Mouse (Mus musculus) midbrain, embryonic 12.5 days (tissue): ENCODE data around the gene Ptrhd1. TPM values are rescaled to one million over a fixed set of nuclear protein-coding genes. Genes with fewer than 3 reads are reported as not detected.

Experiments
- ATAC-seq: fragments of 200-750 bp; cut with Nextera tagmentation; 2 replicates; pipeline ENCODE4 v1.8.0; 2017; ENCODE audit warnings: low read depth, moderate TSS enrichment, moderate library complexity; ENCODE audit not compliant: low FRiP score
- H3K27ac ChIP-seq: fragments of 300-500 bp; sonication (generic); replicated peaks from 2 replicates; pipeline ENCODE4 v1.5.1; 2016; ENCODE audit warnings: mild to moderate bottlenecking
- H3K27me3 ChIP-seq: fragments of 300-500 bp; sonication (generic); 2 replicates; pipeline ENCODE4 v1.6.1; 2016; ENCODE audit warnings: mild to moderate bottlenecking
- H3K36me3 ChIP-seq: fragments of 300-500 bp; sonication (generic); 2 replicates; pipeline ENCODE4 v1.6.1; 2016
- H3K4me1 ChIP-seq: fragments of 300-500 bp; sonication (generic); 2 replicates; pipeline ENCODE4 v1.6.1; 2016
- H3K4me2 ChIP-seq: fragments of 300-500 bp; sonication (generic); replicated peaks from 2 replicates; pipeline ENCODE4 v1.6.1; 2016; ENCODE audit warnings: mild to moderate bottlenecking, moderate library complexity
- H3K4me3 ChIP-seq: fragments of 300-500 bp; sonication (generic); 2 replicates; pipeline ENCODE4 v1.5.1; 2016; ENCODE audit warnings: mild to moderate bottlenecking
- H3K9ac ChIP-seq: fragments of 300-500 bp; sonication (generic); replicated peaks from 2 replicates; pipeline ENCODE4 v1.6.1; 2016; ENCODE audit warnings: mild to moderate bottlenecking, moderate library complexity
- H3K9me3 ChIP-seq: fragments of 300-500 bp; sonication (generic); 2 replicates; pipeline ENCODE4 v1.6.1; 2016; ENCODE audit warnings: mild to moderate bottlenecking
- WGBS: fragments of 180-500 bp; shearing (Covaris S2); methylation state at CpG from one replicate; pipeline ENCODE4 v1.1.7; 2016; 5-methylcytosine and 5-hydroxymethylcytosine counted together
- polyA plus RNA-seq: library from polyadenylated mRNA; unstranded; fragments of >200 nt; fragmentation: Nextera tagmentation; extraction: Ambion mirVana; gene quantifications from 2 replicates; pipeline ENCODE4 v1.2.1, GENCODE M21; 2016

Ptrhd1 gene
- polyA plus RNA-seq: 5.6 and 5.9 TPM in 2 replicates

GRCm38 (mm10) chr12:4233572-4234508 lies at the start of gene Ptrhd1, which contains the start of gene Cenpo:
Ptrhd1 (plus strand) TSS chr12:4234027.
Cenpo (minus strand) TSS chr12:4234294.
- Histone ChIP-seq H3K4me2 (peak within 1 kb of the TSS; percentile 66), H3K4me1 (peaks cover 18% of the 10 kb centered on the region), H3K9ac (peak within 1 kb of the TSS; percentile 56), H3K27me3 (no peaks in the 10 kb centered on the region), H3K36me3 (peaks cover 16% of the 10 kb centered on the region), H3K4me3 (peak within 1 kb of the TSS; percentile 64), H3K9me3 (no peaks in the 10 kb centered on the region), H3K27ac (peak within 1 kb of the TSS; percentile 92)
- under 1% methylated on average over 50 of the region's 50 CpGs for WGBS
- peak; percentile 99 for ATAC-seq

GRCm38 (mm10) chr12:4184648-4185047 lies 49.2 kb upstream of the Ptrhd1 start:
- Histone ChIP-seq H3K4me3 (no peak overlapping the region), H3K36me3 (no peaks in the 10 kb centered on the region), H3K9me3 (no peaks in the 10 kb centered on the region), H3K4me1 (peaks cover 11% of the 10 kb centered on the region), H3K9ac (no peak overlapping the region), H3K27me3 (no peaks in the 10 kb centered on the region), H3K4me2 (no peak overlapping the region), H3K27ac (no peak overlapping the region)
- ATAC-seq: no peak
- 71% methylated on average over 2 of the region's 2 CpGs for whole genome bisulfite sequencing

DNA sequence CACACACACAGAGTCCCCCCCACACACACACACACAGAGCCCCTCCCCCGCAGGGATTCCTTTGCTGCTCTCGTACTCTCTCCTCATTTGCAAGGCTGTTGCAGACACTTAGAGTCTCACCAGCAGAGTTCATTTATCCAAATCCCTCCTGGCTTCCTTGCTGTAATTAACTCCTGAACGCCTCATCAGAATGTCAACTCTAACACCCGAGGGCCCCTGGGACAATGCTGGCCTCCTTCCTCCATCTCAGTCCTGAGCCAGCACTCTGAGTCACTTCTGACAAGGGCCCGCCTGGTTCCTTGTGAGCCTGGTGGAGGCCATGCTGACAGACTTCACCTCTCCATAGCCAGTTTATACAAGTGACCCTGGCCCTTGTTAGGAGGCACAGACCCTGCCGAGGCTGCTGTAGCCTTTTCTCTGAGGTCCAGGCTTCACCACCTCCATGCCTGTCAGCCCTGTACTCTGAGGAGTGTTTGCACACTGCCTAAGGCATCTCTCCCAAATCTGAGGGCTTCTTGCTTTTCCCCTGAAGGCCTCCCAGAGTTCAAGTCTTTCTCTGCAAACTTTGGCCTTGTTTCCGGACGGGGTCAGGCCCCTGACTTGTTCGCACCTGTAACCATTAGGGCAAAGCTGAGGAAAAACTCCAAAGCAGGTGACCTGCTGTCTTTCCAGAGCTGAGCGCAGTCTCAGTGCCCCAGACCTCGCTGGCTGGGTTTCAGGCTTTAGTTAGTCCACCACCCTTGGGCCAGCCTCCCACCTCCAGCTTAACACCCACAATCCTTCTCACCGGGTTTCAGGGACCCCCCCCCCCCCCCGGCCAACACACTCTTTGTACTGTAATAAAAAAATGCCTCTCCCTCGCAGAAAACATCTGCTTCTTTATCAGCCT lies 45.4 kb upstream of the Ptrhd1 start:
- no peaks in the 10 kb centered on the region for H3K36me3 ChIP-seq
- no peaks in the 10 kb centered on the region for H3K9me3 ChIP-seq
- no peak overlapping the region for H3K4me2 ChIP-seq
- ATAC-seq: peak; percentile 84
- H3K4me1 ChIP-seq: peaks cover 11% of the 10 kb centered on the region
- H3K9ac ChIP-seq: no peak overlapping the region
- no peak overlapping the region for H3K4me3 ChIP-seq
- no peaks in the 10 kb centered on the region for H3K27me3 ChIP-seq
- peak overlapping the region; percentile 49 for H3K27ac ChIP-seq
- 33% methylated on average over 14 of the region's 14 CpGs for WGBS

DNA sequence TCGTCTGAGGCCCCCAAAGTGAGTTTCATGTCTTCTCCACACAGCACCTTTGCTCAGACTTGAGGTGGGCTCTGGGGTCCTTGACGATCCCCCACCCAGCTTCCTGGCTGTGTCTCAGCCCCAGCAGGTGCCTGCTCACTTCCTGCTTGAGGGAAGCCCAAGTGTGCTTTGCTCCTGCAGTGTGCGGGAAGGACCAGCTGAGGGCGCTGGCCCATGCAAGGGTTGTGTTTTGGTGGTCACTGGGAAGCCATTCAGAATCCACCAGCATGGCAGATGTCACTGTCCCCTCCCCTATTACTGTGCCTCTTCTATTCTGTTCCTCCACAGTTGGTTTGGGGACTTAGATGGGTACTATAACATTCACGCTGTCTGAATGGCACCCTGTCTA lies 44.8 kb upstream of the Ptrhd1 start:
- H3K9ac ChIP-seq: no peak overlapping the region
- no peaks in the 10 kb centered on the region for H3K36me3 ChIP-seq
- H3K9me3 ChIP-seq: no peaks in the 10 kb centered on the region
- no peak overlapping the region for H3K4me3 ChIP-seq
- no peak for ATAC-seq
- peaks cover 11% of the 10 kb centered on the region for H3K4me1 ChIP-seq
- no peaks in the 10 kb centered on the region for H3K27me3 ChIP-seq
- H3K27ac ChIP-seq: no peak overlapping the region
- WGBS: 35% methylated on average over 5 of the region's 5 CpGs
- no peak overlapping the region for H3K4me2 ChIP-seq

GRCm38 (mm10) chr12:4192514-4192913 lies 41.3 kb upstream of the Ptrhd1 start:
- Histone ChIP-seq H3K9me3 (no peaks in the 10 kb centered on the region), H3K4me2 (no peak overlapping the region), H3K4me3 (no peak overlapping the region), H3K36me3 (no peaks in the 10 kb centered on the region), H3K27ac (no peak overlapping the region), H3K27me3 (no peaks in the 10 kb centered on the region), H3K9ac (no peak overlapping the region), H3K4me1 (peaks cover 11% of the 10 kb centered on the region)
- 83% methylated on average over 6 of the region's 6 CpGs for WGBS
- ATAC-seq: no peak

GRCm38 (mm10) chr12:4193025-4193740 lies 40.6 kb upstream of the Ptrhd1 start:
- no peaks in the 10 kb centered on the region for H3K36me3 ChIP-seq
- H3K9me3 ChIP-seq: no peaks in the 10 kb centered on the region
- H3K9ac ChIP-seq: no peak overlapping the region
- H3K27ac ChIP-seq: no peak overlapping the region
- H3K4me3 ChIP-seq: no peak overlapping the region
- no peaks in the 10 kb centered on the region for H3K27me3 ChIP-seq
- H3K4me1 ChIP-seq: peaks cover 7% of the 10 kb centered on the region; the same call in 1 of the 2 replicates
- H3K4me2 ChIP-seq: no peak overlapping the region
- WGBS: 76% methylated on average over 9 of the region's 10 CpGs
- ATAC-seq: no peak

DNA sequence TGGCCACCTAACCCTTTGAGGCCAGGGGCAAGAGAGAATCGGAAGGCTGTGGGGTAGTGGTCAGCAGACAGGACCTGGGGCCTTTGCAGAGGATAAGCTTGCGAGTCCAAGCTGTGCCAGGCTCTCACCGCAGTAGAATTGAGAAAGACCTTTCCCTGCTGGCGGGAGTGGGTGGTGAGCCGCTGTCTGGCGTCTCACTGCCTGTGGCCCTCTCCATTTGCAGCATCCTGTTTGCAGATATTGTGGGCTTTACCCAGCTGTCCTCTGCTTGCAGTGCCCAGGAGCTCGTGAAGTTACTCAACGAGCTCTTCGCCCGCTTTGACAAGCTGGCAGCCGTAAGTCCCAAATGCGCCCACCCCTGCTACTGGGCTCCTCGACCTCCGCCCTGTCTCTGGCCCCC lies 39.2 kb upstream of the Ptrhd1 start:
- Histone ChIP-seq H3K4me2 (no peak overlapping the region), H3K9me3 (no peaks in the 10 kb centered on the region), H3K4me3 (no peak overlapping the region), H3K9ac (no peak overlapping the region), H3K36me3 (0 out of 2 replicates have a peak, but pooled peaks cover 3% of the 10 kb centered on the region), H3K27me3 (no peaks in the 10 kb centered on the region), H3K4me1 (no peaks in the 10 kb centered on the region), H3K27ac (no peak overlapping the region)
- ATAC-seq: no peak
- WGBS: 94% methylated on average over 14 of the region's 14 CpGs

- Histone ChIP-seq H3K36me3 (peaks cover 10% of the 10 kb centered on the region; the same call in 1 of the 2 replicates), H3K4me1 (no peaks in the 10 kb centered on the region), H3K9ac (no peak overlapping the region), H3K4me2 (no peak overlapping the region), H3K27me3 (no peaks in the 10 kb centered on the region), H3K27ac (no peak overlapping the region), H3K9me3 (no peaks in the 10 kb centered on the region), H3K4me3 (no peak overlapping the region)
- ATAC-seq: no peak
- WGBS: 96% methylated on average over 4 of the region's 4 CpGs
Measured at GRCm38 (mm10) chr12:4198702-4199101, 35.1 kb upstream of the Ptrhd1 start.

DNA sequence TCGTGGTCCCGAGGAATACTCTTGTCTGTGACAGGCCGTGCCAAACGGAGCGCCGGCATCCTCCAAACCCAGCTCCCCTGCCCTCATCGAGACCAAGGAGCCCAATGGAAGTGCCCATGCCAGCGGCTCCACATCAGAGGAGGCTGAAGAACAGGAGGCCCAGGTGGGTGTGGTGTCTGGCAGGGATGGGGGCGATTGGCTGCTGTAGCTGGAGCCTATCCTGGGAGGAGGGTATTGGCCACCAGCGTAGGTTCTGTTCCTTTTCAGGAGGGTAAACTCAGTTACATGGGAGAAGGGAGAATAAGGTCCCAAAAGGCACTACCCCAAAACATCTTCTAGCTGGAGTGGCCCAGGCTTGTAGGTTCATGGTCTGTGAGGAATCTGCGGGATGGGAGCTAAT lies 34.6 kb upstream of the Ptrhd1 start:
- no peak overlapping the region for H3K27ac ChIP-seq
- no peak for ATAC-seq
- no peak overlapping the region for H3K4me2 ChIP-seq
- H3K9ac ChIP-seq: no peak overlapping the region
- no peaks in the 10 kb centered on the region for H3K9me3 ChIP-seq
- no peaks in the 10 kb centered on the region for H3K27me3 ChIP-seq
- WGBS: 95% methylated on average over 11 of the region's 11 CpGs
- no peak overlapping the region for H3K4me3 ChIP-seq
- peaks cover 10% of the 10 kb centered on the region; the same call in 1 of the 2 replicates for H3K36me3 ChIP-seq
- no peaks in the 10 kb centered on the region for H3K4me1 ChIP-seq

DNA sequence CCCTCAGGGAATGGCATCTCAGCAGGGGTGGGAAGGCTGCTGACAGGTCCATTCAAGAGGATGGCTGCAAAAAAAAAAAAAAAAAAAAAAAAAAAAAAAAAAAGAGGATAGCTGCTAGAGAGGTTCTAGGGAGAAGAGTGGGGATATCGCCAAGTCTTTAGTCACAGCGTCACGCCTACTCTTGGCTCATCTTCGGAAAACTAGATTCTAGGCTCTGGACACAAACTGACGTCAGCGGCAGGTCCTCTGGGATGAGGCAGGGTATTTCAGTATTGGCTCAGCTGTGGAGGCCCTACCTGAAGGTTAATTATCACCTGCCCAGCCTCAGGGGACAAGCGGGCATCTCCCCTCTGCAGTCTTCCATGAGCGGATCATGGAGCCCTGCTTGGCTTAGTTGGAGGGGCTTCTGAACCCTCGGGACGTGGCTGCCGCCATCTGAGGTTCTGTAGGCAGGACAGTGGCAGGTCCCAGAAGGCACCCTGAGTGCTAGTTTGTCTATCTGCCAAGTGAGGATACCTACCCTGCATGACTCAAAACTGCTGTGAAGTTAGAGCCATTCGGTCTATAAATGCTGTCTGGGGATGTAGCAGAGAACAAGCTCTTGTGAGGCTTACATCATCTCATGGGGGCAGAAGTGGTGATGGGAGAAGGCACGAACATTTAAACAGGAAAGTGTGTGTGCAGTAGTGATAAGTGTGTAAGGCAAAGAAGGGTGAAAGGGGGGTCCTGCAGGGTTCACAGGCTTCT lies 32.2 kb upstream of the Ptrhd1 start:
- ATAC-seq: no peak
- 87% methylated on average over 13 of the region's 13 CpGs for WGBS
- H3K9ac ChIP-seq: no peak overlapping the region

GRCm38 (mm10) chr12:4202206-4202605 lies 31.6 kb upstream of the Ptrhd1 start:
- WGBS: 92% methylated on average over 4 of the region's 4 CpGs
- no peaks in the 10 kb centered on the region for H3K9me3 ChIP-seq

More for the DNA sequence above, 32.2 kb upstream of the Ptrhd1 start:
- no peak overlapping the region for H3K27ac ChIP-seq
- no peak overlapping the region for H3K4me2 ChIP-seq
- H3K9me3 ChIP-seq: no peaks in the 10 kb centered on the region
- H3K4me1 ChIP-seq: no peaks in the 10 kb centered on the region
- no peaks in the 10 kb centered on the region for H3K27me3 ChIP-seq
- peaks cover 25% of the 10 kb centered on the region for H3K36me3 ChIP-seq
- no peak overlapping the region for H3K4me3 ChIP-seq

More at GRCm38 (mm10) chr12:4202206-4202605, 31.6 kb upstream of the Ptrhd1 start:
- Histone ChIP-seq H3K4me3 (no peak overlapping the region), H3K36me3 (peaks cover 30% of the 10 kb centered on the region), H3K27me3 (no peaks in the 10 kb centered on the region), H3K4me2 (no peak overlapping the region), H3K27ac (no peak overlapping the region), H3K9ac (no peak overlapping the region), H3K4me1 (no peaks in the 10 kb centered on the region)
- ATAC-seq: no peak
